Mouse (Mus musculus): ENCODE measurements around the gene Pum3.

The Pum3 gene

GRCm38 (mm10) chr19:27429745-27430251 is at the start of gene Pum3:
Gene Pum3, minus strand, starts transcription at chr19:27429825.
- in situ Hi-C loops (cut with MboI; ENCODE audit: low sequenced_read_pairs), result loop anchor here (10.0 kb wide), 1 partner anchor 695 kb away; no protein-coding TSS in a partner anchor

GRCm38 (mm10) chr19:27466691-27467090 is 37.1 kb upstream of the Pum3 start:
- in situ Hi-C loops (cut with MboI; ENCODE audit: low sequenced_read_pairs), result no loop called here

GRCm38 (mm10) chr19:27462656-27463055 is 33.0 kb upstream of the Pum3 start:
- in situ Hi-C loops (cut with MboI; ENCODE audit: low sequenced_read_pairs), result no loop called here

GRCm38 (mm10) chr19:27450458-27450857 is 20.8 kb upstream of the Pum3 start:
- in situ Hi-C loops (cut with MboI; ENCODE audit: low sequenced_read_pairs), result no loop called here

- in situ Hi-C loops (cut with MboI; ENCODE audit: low sequenced_read_pairs), result no loop called here
These were observed 17.9 kb upstream of the Pum3 start for GRCm38 (mm10) chr19:27447515-27447914.

- in situ Hi-C loops (cut with MboI; ENCODE audit: low sequenced_read_pairs), result no loop called here
These were observed 11.5 kb upstream of the Pum3 start for GRCm38 (mm10) chr19:27441106-27441505.

GRCm38 (mm10) chr19:27437982-27438652 is 8.5 kb upstream of the Pum3 start:
- in situ Hi-C loops (cut with MboI; ENCODE audit: low sequenced_read_pairs), result no loop called here

GRCm38 (mm10) chr19:27430406-27430805 is 781 bp upstream of the Pum3 start:
- in situ Hi-C loops (cut with MboI; ENCODE audit: low sequenced_read_pairs), result no loop called here

- in situ Hi-C loops (cut with MboI; ENCODE audit: low sequenced_read_pairs), result loop anchor here (10.0 kb wide), 1 partner anchor 694 kb away; no protein-coding TSS in a partner anchor
These were observed 344 bp downstream of the Pum3 start for GRCm38 (mm10) chr19:27429281-27429680.

GRCm38 (mm10) chr19:27427865-27428264 is 1.8 kb downstream of the Pum3 start:
- in situ Hi-C loops (cut with MboI; ENCODE audit: low sequenced_read_pairs), result loop anchor here (10.0 kb wide), 1 partner anchor 693 kb away; no protein-coding TSS in a partner anchor

GRCm38 (mm10) chr19:27426451-27426850 is 3.2 kb downstream of the Pum3 start:
- in situ Hi-C loops (cut with MboI; ENCODE audit: low sequenced_read_pairs), result loop anchor here (10.0 kb wide), 1 partner anchor 692 kb away; no protein-coding TSS in a partner anchor

GRCm38 (mm10) chr19:27425656-27426055 is 4.0 kb downstream of the Pum3 start:
- in situ Hi-C loops (cut with MboI; ENCODE audit: low sequenced_read_pairs), result loop anchor here (10.0 kb wide), 1 partner anchor 691 kb away; no protein-coding TSS in a partner anchor

- in situ Hi-C loops (cut with MboI; ENCODE audit: low sequenced_read_pairs), result no loop called here
These were observed 12.2 kb downstream of the Pum3 start for GRCm38 (mm10) chr19:27417375-27417774.

GRCm38 (mm10) chr19:27416569-27416968 is 13.1 kb downstream of the Pum3 start:
- in situ Hi-C loops (cut with MboI; ENCODE audit: low sequenced_read_pairs), result no loop called here

- in situ Hi-C loops (cut with MboI; ENCODE audit: low sequenced_read_pairs), result no loop called here
These were observed 18.3 kb downstream of the Pum3 start for GRCm38 (mm10) chr19:27411340-27411739.

- in situ Hi-C loops (cut with MboI; ENCODE audit: low sequenced_read_pairs), result no loop called here
These were observed 18.9 kb downstream of the Pum3 start for GRCm38 (mm10) chr19:27410751-27411150.

- in situ Hi-C loops (cut with MboI; ENCODE audit: low sequenced_read_pairs), result no loop called here
These were observed 19.8 kb downstream of the Pum3 start for GRCm38 (mm10) chr19:27409782-27410181.

- in situ Hi-C loops (cut with MboI; ENCODE audit: low sequenced_read_pairs), result no loop called here
These were observed 20.4 kb downstream of the Pum3 start for GRCm38 (mm10) chr19:27409196-27409595.

GRCm38 (mm10) chr19:27397797-27398196 is 31.8 kb downstream of the Pum3 start:
- in situ Hi-C loops (cut with MboI; ENCODE audit: low sequenced_read_pairs), result no loop called here

- in situ Hi-C loops (cut with MboI; ENCODE audit: low sequenced_read_pairs), result no loop called here
These were observed 32.4 kb downstream of the Pum3 start for GRCm38 (mm10) chr19:27397223-27397622.

GRCm38 (mm10) chr19:27396719-27397118 is 32.9 kb downstream of the Pum3 start:
- in situ Hi-C loops (cut with MboI; ENCODE audit: low sequenced_read_pairs), result no loop called here

GRCm38 (mm10) chr19:27395936-27396335 is 33.7 kb downstream of the Pum3 start:
- in situ Hi-C loops (cut with MboI; ENCODE audit: low sequenced_read_pairs), result no loop called here
